Mouse (Mus musculus): Measurements from ENCODE around the gene Sh3gl3. TPM values are rescaled to one million over a fixed set of nuclear protein-coding genes. Genes with fewer than 3 reads are reported as not detected.

Sh3gl3 gene
- 0.96 and 0.97 TPM in 2 replicates for polyA plus RNA-seq (2012; rRNA removed)

GRCm38 (mm10) chr7:82173540-82173939 lies at the start of gene Sh3gl3:
TSS of gene Sh3gl3 (plus strand) at chr7:82173840.
- WGBS = 72% methylated on average over 3 of the region's 3 CpGs
- DNase-seq (ENCODE audit: low read depth, low spot score) = no peak

- no peak for DNase-seq (ENCODE audit: low read depth, low spot score)
- WGBS = 21% methylated on average over 1 of the region's 1 CpGs
Observed at GRCm38 (mm10) chr7:82138196-82138595, 35.4 kb upstream of the Sh3gl3 start.

DNA sequence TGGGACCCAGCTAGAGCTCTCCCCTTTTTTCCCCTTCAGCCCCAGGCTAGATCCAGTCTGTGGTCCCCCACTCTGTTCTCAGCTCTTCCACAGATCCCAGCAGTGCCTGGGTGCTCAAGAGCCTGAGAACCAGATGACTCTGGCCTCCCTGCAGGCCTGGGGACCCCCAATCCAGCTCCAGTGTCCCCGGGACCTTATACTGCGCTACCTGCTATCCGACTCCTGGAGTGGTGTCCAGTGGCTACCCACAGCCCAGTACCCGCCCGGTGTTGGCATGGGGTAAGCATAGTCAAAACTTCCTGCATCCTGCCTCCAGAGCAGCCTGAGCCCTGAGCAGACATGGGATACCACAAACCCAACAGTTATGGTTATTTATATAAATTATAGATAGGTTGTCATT lies 26.5 kb upstream of the Sh3gl3 start:
- DNase-seq (ENCODE audit: low read depth, low spot score) = no peak

GRCm38 (mm10) chr7:82164681-82165080 lies 9.0 kb upstream of the Sh3gl3 start:
- no peak for DNase-seq (ENCODE audit: low read depth, low spot score)
- 93% methylated on average over 14 of the region's 14 CpGs for whole genome bisulfite sequencing

More for the DNA sequence above, 26.5 kb upstream of the Sh3gl3 start:
- WGBS = 93% methylated on average over 5 of the region's 5 CpGs

- WGBS = 2% methylated on average over 72 of the region's 72 CpGs
- DNase-seq (ENCODE audit: low read depth, low spot score) = peak; percentile 1
Observed at GRCm38 (mm10) chr7:82174571-82175326, 1.1 kb downstream of the Sh3gl3 start.

DNA sequence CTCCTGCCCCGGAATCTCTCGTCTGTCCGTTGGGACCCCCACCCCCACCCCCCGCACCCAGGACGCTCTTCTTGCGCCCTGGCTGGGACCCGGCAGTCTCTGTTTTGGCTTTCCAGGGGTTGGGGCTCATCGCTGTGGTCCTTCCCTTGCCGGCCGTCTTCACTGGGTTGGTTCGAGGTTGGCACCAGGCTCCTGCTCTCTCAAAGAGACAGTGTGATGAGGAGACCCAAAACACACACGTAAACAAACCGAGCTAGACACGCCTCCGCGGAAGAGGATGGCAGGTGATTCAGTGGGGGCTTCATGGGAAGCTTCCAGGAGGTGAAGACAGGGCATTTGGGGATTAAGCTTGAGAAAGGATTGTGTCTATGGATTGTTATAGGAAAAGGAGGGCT lies 1.7 kb downstream of the Sh3gl3 start:
- 3% methylated on average over 16 of the region's 16 CpGs for WGBS
- DNase-seq (ENCODE audit: low read depth, low spot score) = no peak

DNA sequence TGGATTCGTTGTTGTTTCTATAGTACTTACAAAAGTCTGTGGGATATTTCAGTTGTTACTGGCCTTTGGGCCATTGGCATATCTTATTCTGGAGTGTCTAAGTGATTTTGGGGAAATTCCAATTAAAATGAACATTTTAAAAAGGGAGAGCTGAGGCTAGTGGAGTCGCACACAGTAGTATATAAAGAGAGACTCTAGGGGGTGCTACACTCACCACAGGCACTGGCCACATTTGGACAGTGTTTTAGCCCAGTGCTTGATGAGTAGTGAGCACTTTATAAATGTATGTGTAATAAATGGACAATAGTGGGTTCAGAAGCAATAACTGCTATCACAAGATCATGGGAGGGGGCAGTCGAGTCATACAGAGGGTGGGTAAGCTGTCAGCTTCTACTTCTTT lies 2.6 kb downstream of the Sh3gl3 start:
- DNase-seq (ENCODE audit: low read depth, low spot score) = no peak
- WGBS = 58% methylated on average over 3 of the region's 3 CpGs

GRCm38 (mm10) chr7:82177336-82177735 lies 3.7 kb downstream of the Sh3gl3 start:
- no peak for DNase-seq (ENCODE audit: low read depth, low spot score)
- 60% methylated on average over 5 of the region's 5 CpGs for WGBS

DNA sequence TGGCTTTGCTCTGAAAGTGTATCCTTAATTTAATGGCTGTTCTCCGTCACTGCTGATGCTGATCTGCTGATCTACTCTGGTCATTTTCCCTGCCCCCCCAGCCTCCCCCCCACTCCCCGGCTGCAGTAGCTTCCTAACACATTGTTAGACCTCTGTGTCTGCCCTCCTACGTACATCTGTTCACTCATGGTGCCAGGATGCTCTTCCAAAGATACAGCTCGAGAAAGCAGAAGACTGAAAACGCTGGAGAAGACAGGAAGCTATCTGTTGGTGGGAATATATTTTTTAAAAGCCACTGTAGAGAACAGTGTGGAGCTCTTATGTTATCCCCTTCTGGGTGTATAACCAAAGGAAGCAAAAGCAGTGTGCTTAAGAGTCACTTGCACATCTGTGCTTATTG lies 7.3 kb downstream of the Sh3gl3 start:
- DNase-seq (ENCODE audit: low read depth, low spot score) = no peak
- WGBS = 76% methylated on average over 5 of the region's 5 CpGs

DNA sequence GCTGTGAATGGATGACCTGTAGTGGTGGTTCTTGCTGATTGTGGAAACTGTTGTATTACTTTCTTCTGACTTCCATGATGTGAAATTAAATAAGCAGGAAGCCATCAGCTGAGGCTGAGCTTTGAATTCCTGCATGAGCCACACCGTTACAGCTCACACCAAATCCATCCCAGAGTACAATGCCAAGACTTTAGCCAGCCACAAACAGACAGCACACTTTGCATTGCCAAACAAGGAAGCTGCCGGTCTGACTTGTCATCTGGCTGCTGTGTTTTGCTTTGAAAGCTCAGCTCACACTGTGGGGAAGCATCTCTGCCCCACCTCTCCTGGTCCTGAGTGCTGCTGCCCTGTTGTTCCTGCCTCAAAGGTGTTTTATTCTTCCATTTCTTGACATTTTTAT lies 9.1 kb downstream of the Sh3gl3 start:
- no peak for DNase-seq (ENCODE audit: low read depth, low spot score)
- 44% methylated on average over 2 of the region's 2 CpGs for WGBS

DNA sequence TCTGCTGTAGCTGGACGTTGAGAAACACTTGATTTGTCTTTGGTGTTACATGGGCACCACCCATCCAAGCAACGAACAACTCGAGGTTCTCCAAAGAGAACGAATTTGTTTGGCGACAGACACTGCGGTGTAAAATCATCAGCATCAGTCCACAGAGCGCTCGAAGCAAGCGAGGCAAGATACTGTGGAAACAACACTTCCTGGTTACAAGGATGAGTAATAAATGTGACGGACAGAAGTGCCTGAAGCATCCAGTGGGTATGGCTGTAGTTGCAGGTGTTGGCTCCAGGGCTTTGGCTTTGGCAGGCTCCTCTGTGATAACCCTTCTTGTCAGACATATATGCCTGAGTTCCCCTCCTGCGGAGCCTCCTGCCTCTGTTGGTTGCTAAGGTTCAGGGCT lies 18.0 kb downstream of the Sh3gl3 start:
- no peak for DNase-seq (ENCODE audit: low read depth, low spot score)

GRCm38 (mm10) chr7:82192512-82192911 lies 18.9 kb downstream of the Sh3gl3 start:
- DNase-seq (ENCODE audit: low read depth, low spot score) = no peak
- WGBS = 57% methylated on average over 4 of the region's 4 CpGs

More for the DNA sequence above, 18.0 kb downstream of the Sh3gl3 start:
- WGBS = 80% methylated on average over 11 of the region's 11 CpGs

DNA sequence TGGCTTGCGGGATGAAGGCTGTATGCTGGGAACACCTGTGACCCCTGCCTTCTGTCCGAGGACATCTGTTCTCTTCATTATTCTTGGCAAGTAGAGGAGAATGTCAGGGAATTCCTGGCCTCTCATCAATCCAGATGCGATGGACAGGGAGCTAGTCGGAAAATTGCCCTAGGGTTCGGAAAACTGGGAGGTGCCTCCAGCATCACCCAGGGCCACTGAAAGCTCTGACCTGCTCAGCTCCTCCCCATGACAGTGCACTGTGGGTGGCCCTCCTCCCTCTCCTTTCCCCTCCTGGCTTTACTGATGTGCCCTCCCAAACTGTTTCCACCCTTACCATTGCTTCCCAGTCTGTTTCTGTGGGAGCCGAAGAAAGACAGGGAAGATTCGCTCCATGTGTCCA lies 29.5 kb downstream of the Sh3gl3 start:
- DNase-seq (ENCODE audit: low read depth, low spot score) = no peak
- WGBS = 81% methylated on average over 7 of the region's 7 CpGs

DNA sequence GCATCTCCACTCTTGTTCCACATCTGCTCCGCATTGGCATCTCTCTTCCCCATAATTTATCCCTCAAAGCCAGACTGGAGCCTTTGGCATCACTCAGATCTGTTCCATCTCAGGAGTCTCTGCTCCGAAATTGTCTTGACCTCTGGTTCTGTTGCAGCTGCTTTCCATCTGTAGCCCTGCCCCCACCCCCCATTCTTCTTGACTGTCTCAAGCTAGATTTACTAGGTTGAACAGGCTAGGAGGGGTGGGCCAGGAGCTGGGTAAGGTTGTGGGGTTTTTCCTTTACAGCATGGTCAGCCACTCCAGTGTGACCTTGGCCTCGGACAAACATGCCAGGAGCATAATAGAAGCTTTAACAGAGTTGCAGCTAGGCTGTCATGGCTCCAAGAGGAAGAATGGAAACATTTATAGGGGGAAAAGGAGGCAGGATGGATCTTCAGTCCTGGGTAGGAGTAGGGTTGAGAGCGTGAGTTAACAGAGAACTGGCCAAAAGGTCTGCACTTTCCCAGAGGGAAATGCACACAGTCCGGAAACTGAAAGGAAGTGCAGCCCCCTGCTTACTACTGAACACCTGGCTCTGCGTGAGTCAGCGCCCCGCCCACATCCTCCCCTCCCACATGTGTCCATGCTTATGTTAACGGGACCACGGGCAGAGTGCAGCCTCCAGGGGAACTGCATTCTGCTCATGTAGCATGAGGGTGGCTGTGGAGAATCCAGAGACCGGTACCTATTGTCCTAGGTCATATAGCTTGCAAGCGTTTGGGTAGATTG lies 30.6 kb downstream of the Sh3gl3 start:
- WGBS = 29% methylated on average over 12 of the region's 12 CpGs
- no peak for DNase-seq (ENCODE audit: low read depth, low spot score)

GRCm38 (mm10) chr7:82204975-82205374 lies 31.3 kb downstream of the Sh3gl3 start:
- WGBS = 76% methylated on average over 3 of the region's 3 CpGs
- no peak for DNase-seq (ENCODE audit: low read depth, low spot score)

DNA sequence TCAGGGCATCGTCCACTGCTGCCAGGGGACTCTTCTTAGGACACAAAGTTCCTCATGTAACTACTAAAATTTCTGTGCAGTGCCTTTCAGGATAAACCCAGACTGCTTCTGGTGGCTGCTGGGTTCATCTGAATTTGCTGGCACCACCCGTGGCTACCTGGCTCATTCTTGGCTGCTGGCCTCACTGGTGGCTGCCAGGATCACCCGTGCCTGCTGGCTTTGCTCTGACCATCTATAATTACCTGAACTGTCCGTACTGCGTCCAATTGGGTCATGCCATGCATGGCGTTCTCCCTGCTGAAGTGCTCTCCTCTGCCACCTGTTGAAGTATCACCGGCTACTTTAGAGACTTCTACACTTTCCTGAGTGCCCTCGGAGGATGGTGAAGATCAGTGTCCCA lies 33.1 kb downstream of the Sh3gl3 start:
- DNase-seq (ENCODE audit: low read depth, low spot score) = no peak
- 82% methylated on average over 8 of the region's 8 CpGs for WGBS

DNA sequence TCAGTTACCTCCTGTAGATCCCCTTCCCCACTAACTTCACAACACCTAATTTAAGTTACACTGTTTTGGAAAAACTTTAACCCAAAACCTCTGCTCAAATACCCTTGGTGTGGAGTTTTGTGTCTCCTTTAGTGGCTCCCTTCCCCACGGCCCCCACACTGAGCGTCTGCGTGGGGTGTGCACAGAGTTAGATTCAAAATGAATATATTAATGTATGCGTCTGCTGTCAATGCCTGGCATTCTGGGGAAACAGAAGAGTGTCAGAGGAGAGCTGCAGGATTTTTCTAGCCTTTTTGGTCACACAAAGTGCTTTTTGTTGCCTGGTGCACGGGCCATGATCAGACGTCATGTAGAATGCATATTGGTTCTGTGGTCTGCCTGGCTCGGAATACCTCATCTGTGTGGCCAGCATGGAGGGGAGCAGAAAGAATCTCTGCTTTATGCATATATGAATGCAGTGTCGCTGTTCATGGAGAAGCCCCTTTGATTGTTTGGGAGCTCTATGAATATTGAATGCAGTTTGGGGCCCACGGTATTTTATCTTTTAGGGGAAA lies 47.8 kb downstream of the Sh3gl3 start:
- WGBS = 89% methylated on average over 9 of the region's 9 CpGs

GRCm38 (mm10) chr7:82223906-82224846 lies 50.5 kb downstream of the Sh3gl3 start:
- no peak for DNase-seq (ENCODE audit: low read depth, low spot score)
- WGBS = 52% methylated on average over 10 of the region's 10 CpGs

More for the DNA sequence above, 47.8 kb downstream of the Sh3gl3 start:
- DNase-seq (ENCODE audit: low read depth, low spot score) = no peak

- no peak for DNase-seq (ENCODE audit: low read depth, low spot score)
- 80% methylated on average over 7 of the region's 7 CpGs for WGBS
Observed at GRCm38 (mm10) chr7:82233201-82233600, 59.6 kb downstream of the Sh3gl3 start.
